Mouse (Mus musculus) heart, embryonic 16.5 days (tissue): ENCODE measurements at regions not wholly inside any gene's neighbourhood (a gene's known extent, or its start where the extent isn't known, plus 50 kb on each side); places are given as distances from the start of the nearest gene placed in this dataset.

ENCODE experiments used
- ATAC-seq: fragments of 200-750 bp; cut with Nextera tagmentation; replicated peaks from 2 replicates; pipeline ENCODE4 v1.8.0; 2017; ENCODE audit warnings: moderate number of reproducible peaks; ENCODE audit not compliant: insufficient read depth, low FRiP score; ENCODE audit errors: extremely low read depth
- H3K27ac ChIP-seq: fragments of 300-500 bp; sonication (generic); 2 replicates; pipeline ENCODE4 v1.5.1; 2014; ENCODE audit warnings: mild to moderate bottlenecking, low read length, control low read depth, moderate library complexity
- H3K27me3 ChIP-seq: fragments of 300-500 bp; sonication (generic); 2 replicates; pipeline ENCODE4 v1.6.1; 2014; ENCODE audit warnings: low read length, mixed read lengths; ENCODE audit not compliant: control insufficient read depth, insufficient read depth
- H3K36me3 ChIP-seq: fragments of 300-500 bp; sonication (generic); 2 replicates; pipeline ENCODE4 v1.6.1; 2014; ENCODE audit not compliant: control insufficient read depth, insufficient read depth
- H3K4me1 ChIP-seq: fragments of 300-500 bp; sonication (generic); 2 replicates; pipeline ENCODE4 v1.6.1; 2014; ENCODE audit warnings: low read length, mixed read lengths; ENCODE audit not compliant: control insufficient read depth, insufficient read depth
- H3K4me2 ChIP-seq: fragments of 300-500 bp; sonication (generic); 2 replicates; pipeline ENCODE4 v1.6.1; 2014; ENCODE audit warnings: low read depth, mild to moderate bottlenecking, control low read depth, low read length
- H3K4me3 ChIP-seq: fragments of 300-500 bp; sonication (generic); 2 replicates; pipeline ENCODE4 v1.5.1; 2014; ENCODE audit warnings: mild to moderate bottlenecking, control low read depth, low read length
- H3K9ac ChIP-seq: fragments of 300-500 bp; sonication (generic); 2 replicates; pipeline ENCODE4 v1.6.1; 2014; ENCODE audit warnings: low read length, control low read depth
- H3K9me3 ChIP-seq: fragments of 300-500 bp; sonication (generic); replicated peaks from 2 replicates; pipeline ENCODE4 v1.6.1; 2016; ENCODE audit warnings: low read length; ENCODE audit not compliant: control insufficient read depth
- WGBS: fragments of 180-500 bp; shearing (Covaris S2); extraction: QIAGEN DNeasy Blood & Tissue Kit; methylation state at CpG from one replicate; pipeline ENCODE4 v1.1.7; 2014; 5-methylcytosine and 5-hydroxymethylcytosine counted together

- Histone ChIP-seq H3K9me3 (no peaks in the 10 kb centered on the region), H3K4me1 (no peaks in the 10 kb centered on the region), H3K4me2 (no peak overlapping the region), H3K9ac (no peak overlapping the region), H3K4me3 (no peak overlapping the region), H3K27me3 (no peaks in the 10 kb centered on the region), H3K27ac (no peak overlapping the region), H3K36me3 (no peaks in the 10 kb centered on the region)
- 51% methylated on average over 3 of the region's 3 CpGs for WGBS
- 0 out of 2 replicates have a peak, but pooled peaks have one; percentile 10 for ATAC-seq
Measured at GRCm38 (mm10) chr14:98405936-98406635, 236.5 kb upstream of the Dach1 start.

GRCm38 (mm10) chr14:98404026-98404425 is 234.5 kb upstream of the Dach1 start:
- Histone ChIP-seq H3K4me1 (no peaks in the 10 kb centered on the region), H3K27me3 (no peaks in the 10 kb centered on the region), H3K4me3 (no peak overlapping the region), H3K9ac (no peak overlapping the region), H3K4me2 (no peak overlapping the region), H3K27ac (no peak overlapping the region), H3K36me3 (no peaks in the 10 kb centered on the region), H3K9me3 (no peaks in the 10 kb centered on the region)
- WGBS: 85% methylated on average over 5 of the region's 5 CpGs
- no peak for ATAC-seq

GRCm38 (mm10) chr14:98387871-98388270 is 218.3 kb upstream of the Dach1 start:
- no peak overlapping the region for H3K9ac ChIP-seq
- H3K9me3 ChIP-seq: no peaks in the 10 kb centered on the region
- no peak overlapping the region for H3K4me2 ChIP-seq
- H3K27ac ChIP-seq: no peak overlapping the region
- no peaks in the 10 kb centered on the region for H3K4me1 ChIP-seq
- H3K27me3 ChIP-seq: no peaks in the 10 kb centered on the region
- ATAC-seq: no peak
- H3K36me3 ChIP-seq: no peaks in the 10 kb centered on the region
- no peak overlapping the region for H3K4me3 ChIP-seq
- WGBS: 53% methylated on average over 4 of the region's 4 CpGs
